Mouse (Mus musculus) thymus, postnatal 10 days (tissue): ENCODE measurements around the gene Fndc8.
"Not testable (repeated sequence)": the region's sequence is repeated elsewhere in the genome, so short reads cannot be mapped to it uniquely, and the experiment has no call there.

Experiments used
- DNase-seq, 2 experiments: peaks; one replicate each; pipeline ENCODE4 v3.0.0; 2021; ENCODE audit warnings: low spot score in 2 of 2

Gene Fndc8

DNA sequence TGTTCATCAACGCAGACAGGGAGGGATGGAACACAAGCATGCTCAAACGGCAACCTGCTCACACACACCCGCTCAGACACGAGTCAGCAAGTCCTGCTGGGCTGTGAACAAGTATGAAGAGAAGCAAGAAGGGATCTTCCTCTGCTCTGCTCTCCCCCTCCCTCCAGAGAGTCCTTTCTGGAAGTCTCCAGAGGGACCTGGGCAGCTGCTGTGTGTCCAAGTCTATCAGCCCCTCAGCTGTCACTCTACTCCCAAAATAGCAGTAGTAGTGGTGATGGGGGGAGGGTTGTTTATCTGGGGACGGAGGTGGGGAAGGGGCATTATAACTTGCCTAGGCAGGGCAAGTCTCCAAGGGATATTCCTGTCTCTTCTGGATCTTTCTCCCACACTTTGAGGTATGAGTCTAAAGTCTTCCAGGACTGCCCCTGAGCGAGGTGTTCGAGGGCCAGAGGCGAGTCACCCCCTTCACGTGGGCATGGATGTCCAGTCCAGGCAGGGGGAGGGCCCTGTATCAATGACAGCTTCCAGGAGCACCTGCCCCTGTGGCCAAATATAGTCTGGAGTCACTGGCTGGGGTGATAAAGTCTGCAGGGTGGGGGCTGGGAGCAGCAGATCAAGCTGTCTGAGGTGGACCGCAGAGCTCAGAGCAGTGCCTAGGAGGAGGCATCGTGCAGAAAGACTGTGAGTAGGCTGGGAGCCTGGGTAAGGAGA is 18.9 kb downstream of the Fndc8 start:
- no peak for DNase-seq

DNA sequence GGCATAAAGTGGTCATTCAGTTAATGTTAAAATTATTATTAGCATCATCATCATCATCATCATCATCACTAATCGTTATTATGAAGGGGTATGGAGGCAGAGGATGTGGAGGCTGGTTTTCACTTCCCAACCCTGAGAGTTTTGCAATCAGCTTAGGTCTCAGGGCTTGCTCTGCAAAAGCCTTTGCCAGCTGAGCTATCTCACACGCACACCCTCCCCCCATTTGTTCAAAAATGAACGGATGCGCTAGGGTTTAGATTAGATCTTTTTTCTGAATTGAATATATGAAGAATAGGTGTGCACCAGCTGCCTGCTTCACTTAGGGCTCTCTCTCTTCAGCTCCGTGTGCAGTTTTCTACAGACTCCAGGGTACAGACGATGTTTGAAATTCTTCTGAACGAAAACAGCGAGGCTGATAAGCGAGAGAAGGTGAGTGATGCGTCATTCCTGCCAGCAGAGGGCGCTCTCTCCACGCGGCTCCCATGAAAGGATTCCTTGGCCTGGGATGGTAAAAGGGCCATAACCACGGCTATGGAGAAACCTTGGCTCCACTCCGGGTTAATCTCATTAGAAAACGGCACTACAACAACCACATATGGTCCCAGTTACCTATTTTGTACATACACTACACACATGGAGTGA is 22.9 kb downstream of the Fndc8 start:
- DNase-seq, result peak; percentile 36 to 80

- DNase-seq, result no peak
Observed at GRCm38 (mm10) chr11:82920768-82921167, 28.8 kb downstream of the Fndc8 start.

GRCm38 (mm10) chr11:82921691-82922090 is 29.8 kb downstream of the Fndc8 start:
- DNase-seq, result no peak

- DNase-seq, result not testable (repeated sequence)
Observed at GRCm38 (mm10) chr11:82923910-82924309, 32.0 kb downstream of the Fndc8 start.

DNA sequence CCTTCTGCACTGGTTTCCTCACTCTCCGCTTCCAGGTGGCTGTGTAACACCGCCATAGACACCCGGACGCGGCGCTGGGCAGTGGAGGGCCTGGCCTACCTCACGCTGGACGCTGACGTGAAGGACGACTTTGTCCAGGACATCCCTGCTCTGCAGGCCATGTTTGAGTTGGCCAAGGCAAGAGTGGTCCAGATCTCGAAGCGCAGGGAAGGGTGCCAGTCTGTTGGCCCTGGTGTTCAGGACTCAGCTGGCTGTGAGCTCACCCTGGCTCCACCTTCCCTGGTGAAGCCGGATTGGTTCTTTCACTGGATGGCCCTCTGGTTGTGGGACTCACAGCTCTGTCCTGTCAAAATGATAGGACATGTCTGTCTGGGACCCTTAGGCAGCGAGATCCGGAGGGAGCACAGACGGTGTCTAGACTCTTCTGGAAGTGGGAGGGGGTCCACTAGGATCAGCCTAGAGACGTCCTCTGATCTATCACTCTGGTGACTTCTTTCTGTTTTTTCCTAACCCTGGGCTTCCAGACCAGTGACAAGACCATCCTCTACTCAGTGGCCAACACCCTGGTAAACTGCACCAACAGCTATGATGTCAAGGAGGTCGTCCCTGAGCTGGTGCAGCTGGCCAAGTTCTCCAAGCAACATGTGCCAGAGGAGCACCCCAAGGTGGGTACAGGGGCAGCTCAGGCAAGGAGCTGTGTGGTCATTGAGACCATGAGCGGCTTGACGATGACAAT is 37.1 kb downstream of the Fndc8 start:
- DNase-seq, result no peak

DNA sequence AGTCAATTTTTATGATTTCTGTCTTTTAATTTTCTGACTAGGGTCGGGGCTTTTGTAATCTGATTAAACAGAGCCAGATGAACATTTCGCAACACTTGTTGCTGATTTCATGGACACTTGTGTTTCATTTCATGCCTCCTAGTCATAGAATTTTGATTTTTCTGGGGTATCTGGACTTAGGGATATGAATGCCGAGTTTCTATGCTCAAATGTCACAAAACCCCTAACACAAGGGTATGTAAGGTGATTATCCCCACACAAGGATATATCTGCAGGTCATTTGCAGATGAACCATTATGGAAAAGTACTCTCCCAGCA is 37.7 kb downstream of the Fndc8 start:
- no peak for DNase-seq

DNA sequence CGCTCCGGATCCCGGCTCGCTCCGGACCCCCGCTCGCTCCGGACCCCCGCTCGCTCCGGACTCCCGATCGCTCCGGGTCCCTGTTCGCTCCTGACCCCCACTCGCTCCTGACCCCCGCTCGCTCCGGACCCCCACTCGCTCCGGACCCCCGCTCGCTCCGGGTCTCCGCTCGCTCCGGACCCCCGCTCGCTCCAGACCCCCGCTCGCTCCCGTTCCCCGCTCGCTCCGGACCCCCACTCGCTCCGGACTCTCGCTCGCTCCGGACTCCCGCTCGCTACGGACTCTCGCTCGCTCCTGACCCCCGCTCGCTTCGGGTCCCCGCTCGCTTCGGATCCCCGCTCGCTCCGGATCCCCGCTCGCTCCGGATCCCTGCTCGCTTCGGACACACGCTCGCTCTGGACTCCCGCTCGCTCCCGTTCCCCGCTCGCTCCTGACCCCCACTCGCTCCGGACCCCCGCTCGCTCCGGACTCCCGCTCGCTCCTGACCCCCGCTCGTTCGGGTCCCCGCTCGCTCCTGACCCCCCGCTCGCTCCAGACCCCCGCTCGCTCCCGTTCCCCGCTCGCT is 38.5 kb downstream of the Fndc8 start:
- DNase-seq, result not testable (repeated sequence)

- DNase-seq, result not testable (repeated sequence)
Observed at GRCm38 (mm10) chr11:82931161-82931560, 39.2 kb downstream of the Fndc8 start.

- DNase-seq, result not testable (repeated sequence)
Observed at GRCm38 (mm10) chr11:82931671-82932450, 39.9 kb downstream of the Fndc8 start.

- DNase-seq, result no peak
Observed at GRCm38 (mm10) chr11:82933186-82933585, 41.3 kb downstream of the Fndc8 start.

GRCm38 (mm10) chr11:82943336-82943735 is 51.4 kb downstream of the Fndc8 start:
- peak; percentile 34 to 37 for DNase-seq

DNA sequence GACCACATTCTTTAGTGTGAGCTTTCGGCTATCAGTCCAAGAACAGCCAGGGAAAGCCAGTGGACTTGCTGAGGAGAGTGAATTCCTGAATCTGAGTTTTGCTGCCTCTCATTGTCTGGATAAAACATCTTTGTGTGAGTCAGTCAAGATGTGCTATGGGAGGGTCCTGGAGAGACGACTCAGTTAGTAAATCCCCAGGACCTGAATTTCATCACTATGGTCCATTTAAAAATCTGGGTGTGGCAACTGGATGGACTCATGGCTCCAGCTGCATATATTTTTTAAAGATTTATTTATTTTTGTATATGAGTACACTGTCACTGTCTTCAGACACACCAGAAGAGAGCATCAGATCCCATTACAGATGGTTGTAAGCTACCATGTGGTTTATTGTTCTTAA is 53.7 kb downstream of the Fndc8 start:
- no peak for DNase-seq

DNA sequence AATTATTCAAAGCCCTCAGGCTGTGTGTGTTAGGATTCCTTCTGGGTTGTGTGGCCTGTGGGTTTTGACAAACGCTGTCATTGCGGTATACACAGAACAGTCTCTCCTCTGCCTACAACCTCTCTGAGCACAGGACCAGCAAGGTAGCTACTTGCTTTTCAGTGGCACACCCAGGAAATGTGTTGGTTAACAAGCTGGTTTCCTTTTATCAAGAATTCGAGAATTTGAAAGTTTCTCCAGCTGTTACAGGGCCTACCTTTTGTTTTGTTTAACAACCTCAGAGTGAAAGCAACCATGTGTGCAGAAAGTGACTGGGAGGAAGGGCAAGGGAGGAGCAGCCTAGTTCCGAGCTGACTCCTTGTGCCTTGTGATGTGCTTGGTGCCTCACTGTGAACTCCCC is 55.5 kb downstream of the Fndc8 start:
- peak; percentile 49 for DNase-seq

DNA sequence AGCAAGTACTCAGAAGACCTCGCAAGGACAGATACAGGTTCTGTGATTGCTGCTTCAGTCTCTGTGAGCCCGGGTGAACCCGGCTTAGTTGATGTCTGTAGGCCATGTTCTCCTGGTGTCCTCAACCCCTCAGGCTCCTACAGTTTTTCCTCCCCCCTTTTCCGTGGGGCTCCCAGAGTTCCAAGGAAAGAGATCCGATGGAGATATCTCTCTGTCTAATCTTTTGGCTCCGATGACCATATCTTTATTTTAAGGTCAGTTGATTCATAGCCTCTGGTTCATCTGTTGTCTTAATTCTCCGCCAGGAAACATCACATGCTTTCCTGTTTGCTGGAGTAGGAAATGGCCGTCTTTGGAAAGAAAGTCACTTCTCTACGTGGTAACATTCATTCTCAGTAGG is 57.1 kb downstream of the Fndc8 start:
- no peak for DNase-seq
